ENCODE assay signal across 31 mouse cellular contexts in the genomic region with DNA sequence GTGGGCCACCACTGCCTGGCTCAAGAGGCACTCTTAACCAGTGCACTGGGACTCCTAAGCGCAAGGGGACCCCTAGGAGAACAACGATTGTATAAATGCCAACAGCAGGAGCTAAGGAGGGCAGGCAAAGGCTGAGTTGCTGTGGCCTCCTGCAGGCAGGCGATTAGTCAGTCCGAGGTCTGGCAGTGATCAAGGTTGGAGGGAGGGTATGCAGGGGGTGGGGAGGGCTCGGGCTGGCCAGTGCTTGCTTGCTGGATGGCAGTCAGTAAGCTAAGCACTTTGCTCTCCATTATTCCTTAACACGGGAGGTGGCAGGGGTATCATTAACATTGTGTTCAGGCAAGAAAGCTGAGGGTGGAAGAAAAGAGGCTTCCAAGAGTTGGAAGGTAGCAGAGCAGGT. TPM values are rescaled to one million over a fixed set of nuclear protein-coding genes. Genes with fewer than 3 reads are reported as not detected.
DNase-seq lines count a peak whose midpoint lies in the region; ATAC-seq lines count a peak whose summit lies in the region.
"Had no signal": no experiment of that assay in that cellular context is flagged by ENCODE, and none has a peak within 500 bp of the region (broad histone marks: within the 10 kb centered on the region; RNA-seq: fewer than 3 reads in every experiment).

No protein-coding gene starts in this region.

- H3K27me3 ChIP-seq in limb, embryonic 11.5 days (ENCODE audit: control insufficient read depth, insufficient read depth, low read length): no peaks in the 10 kb centered on the region; the same call in 1 of the 2 replicates
- peaks cover 35% of the 10 kb centered on the region for H3K27me3 ChIP-seq in limb, embryonic 10.5 days (ENCODE audit: low read depth, poor library complexity, severe bottlenecking)

- no peak overlapping the region for H3K4me3 ChIP-seq in limb, embryonic 11.5 days (ENCODE audit: low read depth, low read length)
- H3K4me3 ChIP-seq in limb, embryonic 10.5 days: no peak overlapping the region
- H3K4me3 ChIP-seq: forebrain, embryonic 10.5 days; forebrain, embryonic 13.5 days; heart, adult 2 months; heart, embryonic 10.5 days; heart, embryonic 13.5 days had no signal

- DNase-seq in adrenal gland, adult (ENCODE audit: inconsistent age in 2 of 2, low spot score in 1 of 2): peak; percentile 59 to 74
- DNase-seq in adrenal gland, adult 18-20 months (ENCODE audit: low spot score in 2 of 2): no peak
- DNase-seq in limb, embryonic 11.5 days (ENCODE audit: low spot score): peak; percentile 32
- DNase-seq in limb, embryonic 10.5 days (ENCODE audit: low spot score): no peak
- peak; percentile 54 to 64 for DNase-seq in adrenal gland, postnatal 36 days
- DNase-seq in lung, postnatal 36 days: no peak
- no peak for DNase-seq in frontal cortex, postnatal 25 days (ENCODE audit: low spot score in 2 of 2)
- DNase-seq: cerebellum, adult 11-12 months; cerebellum, adult 8-10 months; cerebellum, postnatal 10 days; cerebellum, postnatal 36 days; embryo, embryonic 11 days; gastrocnemius, postnatal 10 days; gastrocnemius, postnatal 36 days; heart, adult 2 months; heart, postnatal 14 days; heart, postnatal 4 days; kidney, adult 2 months had no signal

- 13% methylated on average over 6 of the region's 6 CpGs for WGBS in limb, embryonic 11.5 days
- WGBS in limb, embryonic 10.5 days: 15% methylated on average over 6 of the region's 6 CpGs

- no peaks in the 10 kb centered on the region for H3K9me3 ChIP-seq in limb, embryonic 11.5 days (ENCODE audit: control insufficient read depth, low read length)
- no peaks in the 10 kb centered on the region for H3K9me3 ChIP-seq in limb, embryonic 10.5 days (replicated peaks)
- H3K9me3 ChIP-seq: forebrain, embryonic 10.5 days; forebrain, embryonic 13.5 days; heart, embryonic 10.5 days; heart, embryonic 13.5 days had no signal

- H3K36me3 ChIP-seq in limb, embryonic 11.5 days (ENCODE audit: control insufficient read depth, insufficient read depth, low read length): no peaks in the 10 kb centered on the region
- H3K36me3 ChIP-seq in limb, embryonic 10.5 days: no peaks in the 10 kb centered on the region
- H3K36me3 ChIP-seq: forebrain, embryonic 10.5 days; heart, embryonic 10.5 days; heart, embryonic 13.5 days had no signal

- H3K27ac ChIP-seq in limb, embryonic 11.5 days (replicated peaks; ENCODE audit: low read depth, low read length): no peak overlapping the region
- H3K27ac ChIP-seq in limb, embryonic 10.5 days: no peak overlapping the region
- H3K27ac ChIP-seq: forebrain, embryonic 10.5 days; forebrain, embryonic 13.5 days; heart, adult 2 months; heart, embryonic 10.5 days; heart, embryonic 13.5 days; hindbrain, embryonic 14.5 days; hindbrain, postnatal 0 days had no signal

- no peak overlapping the region for H3K4me2 ChIP-seq in limb, embryonic 11.5 days (ENCODE audit: low read depth, severe bottlenecking)
- H3K4me2 ChIP-seq: forebrain, embryonic 13.5 days; heart, embryonic 13.5 days; hindbrain, embryonic 14.5 days had no signal

- no peak for ATAC-seq in limb, embryonic 11.5 days (ENCODE audit: insufficient number of reproducible peaks, low FRiP score, low TSS enrichment, low read depth)
- ATAC-seq in neutrophil, adult 5-6 weeks (ENCODE audit: extremely low read depth, insufficient number of reproducible peaks, low FRiP score, poor library complexity, severe bottlenecking): 0 out of 2 replicates have a peak, but pooled peaks have one; percentile 6
- ATAC-seq: activated CD4-positive, CD25-positive, alpha-beta regulatory T cell, adult 4 months; forebrain, embryonic 13.5 days; forebrain, embryonic 16.5 days; hindbrain, postnatal 0 days; inflammation-experienced regulatory T-cells, adult 6 months; intestine, postnatal 0 days had no signal

- H3K9ac ChIP-seq in limb, embryonic 11.5 days (ENCODE audit: low read length): no peak overlapping the region
- H3K9ac ChIP-seq: forebrain, embryonic 13.5 days; heart, embryonic 13.5 days; hindbrain, embryonic 14.5 days had no signal

- peaks cover 4% of the 10 kb centered on the region; the same call in 1 of the 2 replicates for H3K4me1 ChIP-seq in limb, embryonic 11.5 days (ENCODE audit: control insufficient read depth, insufficient read depth, low read length)
- H3K4me1 ChIP-seq in limb, embryonic 10.5 days: peaks cover 11% of the 10 kb centered on the region
- H3K4me1 ChIP-seq: forebrain, embryonic 13.5 days; heart, embryonic 10.5 days; heart, embryonic 13.5 days had no signal

RNA-seq across cellular contexts. Expression of gene Ece1, which starts 31.7 kb away (rescaled TPM):
- total RNA-seq in adrenal gland, adult 18-20 months (2021): 100 to 1,000 TPM; 210 to 273 TPM
- polyA plus RNA-seq in limb, embryonic 11.5 days (2014; fragmentation: Nextera tagmentation; extraction: Ambion mirVana): 38.0 and 39.0 TPM in 2 replicates
- polyA plus RNA-seq in limb, embryonic 10.5 days (2016; fragmentation: Nextera tagmentation; extraction: Ambion mirVana): 41.1 and 41.4 TPM in 2 replicates
- 100 to 1,000 TPM; 256 to 280 TPM for total RNA-seq in adrenal gland, postnatal 36 days (2021)
- 5.7 and 5.9 TPM in 2 replicates for total RNA-seq in neutrophil, adult 5-6 weeks (2017)

RNA-seq across cellular contexts. Expression of gene Alpl, which starts 34.2 kb away (rescaled TPM):
- 10 to 100 TPM in 1 of 2 experiments, 1 to 10 TPM in 1; 6.8 to 99.4 TPM for total RNA-seq in adrenal gland, adult 18-20 months (2021)
- 2.9 and 4.8 TPM in 2 replicates for polyA plus RNA-seq in limb, embryonic 11.5 days (2014; fragmentation: Nextera tagmentation; extraction: Ambion mirVana)
- 5.1 and 7.9 TPM in 2 replicates for polyA plus RNA-seq in limb, embryonic 10.5 days (2016; fragmentation: Nextera tagmentation; extraction: Ambion mirVana)
- total RNA-seq in adrenal gland, postnatal 36 days (2021): 10 to 100 TPM in 1 of 2 experiments, 1 to 10 TPM in 1; 4.4 to 55.1 TPM
- 0.74 and 1.2 TPM in 2 replicates for total RNA-seq in neutrophil, adult 5-6 weeks (2017)
- total RNA-seq: granulocyte monocyte progenitor cell, adult 5-6 weeks; MEL had no signal

Comparison
In these comparisons a context has a peak if more than half of its experiments do, and no peak if none do; other contexts are left out.
1. DNase-seq: peak in adrenal gland, adult (2 of 2), limb, embryonic 11.5 days (single experiment) and adrenal gland, postnatal 36 days (2 of 2); none in adrenal gland, adult 18-20 months (0 of 2), limb, embryonic 10.5 days (single experiment), lung, postnatal 36 days (single experiment) and frontal cortex, postnatal 25 days (0 of 2).
2. RNA of gene Ece1, which starts 31.7 kb away (total RNA-seq): 256 to 280 TPM in adrenal gland, postnatal 36 days and 210 to 273 TPM in adrenal gland, adult 18-20 months; 5.7 to 5.9 TPM in neutrophil, adult 5-6 weeks; every median in the first group is over 10 times any median in the second.